Mouse (Mus musculus): ENCODE measurements around the gene Srrm1.

- TF ChIP-seq CTCF (IDR thresholded peaks at IDR 0.05; ENCODE audit: extremely low read depth, insufficient read length, insufficient replicate concordance, low read depth, low read length) (no peak), POLR2A (IDR thresholded peaks at IDR 0.05; ENCODE audit: low read depth, low read length) (no peak)
Observed at GRCm38 (mm10) chr4:135397551-135397950, 44.4 kb upstream of the Srrm1 start.
